Mouse (Mus musculus) intestine, postnatal 0 days (tissue): ENCODE measurements at regions not wholly inside any gene's neighbourhood (a gene's known extent, or its start where the extent isn't known, plus 50 kb on each side); places are given as distances from the start of the nearest gene placed in this dataset.

ENCODE experiments used
- ATAC-seq: fragments of 200-750 bp; cut with Nextera tagmentation; 2 replicates; pipeline ENCODE4 v1.8.0; 2017; ENCODE audit warnings: mild to moderate bottlenecking, moderate TSS enrichment, moderate library complexity
- H3K27ac ChIP-seq: fragments of 300-500 bp; sonication (generic); 2 replicates; pipeline ENCODE4 v1.5.1; 2014; ENCODE audit warnings: mild to moderate bottlenecking, low read depth, low read length, moderate library complexity
- H3K27me3 ChIP-seq: fragments of 300-500 bp; sonication (generic); replicated peaks from 2 replicates; pipeline ENCODE4 v1.6.1; 2014; ENCODE audit warnings: low read length, mixed read lengths; ENCODE audit not compliant: control insufficient read depth, insufficient read depth
- H3K36me3 ChIP-seq: fragments of 300-500 bp; sonication (generic); 2 replicates; pipeline ENCODE4 v1.6.1; 2014; ENCODE audit warnings: mild to moderate bottlenecking, moderate library complexity; ENCODE audit not compliant: control insufficient read depth, insufficient read depth
- H3K4me1 ChIP-seq: fragments of 300-500 bp; sonication (generic); replicated peaks from 2 replicates; pipeline ENCODE4 v1.6.1; 2014; ENCODE audit warnings: antibody characterized with exemption, low read length, mixed read lengths; ENCODE audit not compliant: control insufficient read depth, insufficient read depth
- H3K4me2 ChIP-seq: fragments of 300-500 bp; sonication (generic); replicated peaks from 2 replicates; pipeline ENCODE4 v1.6.1; 2014; ENCODE audit warnings: low read depth, mild to moderate bottlenecking, moderate library complexity
- H3K4me3 ChIP-seq: fragments of 300-500 bp; sonication (generic); 2 replicates; pipeline ENCODE4 v1.5.1; 2014; ENCODE audit warnings: low read depth, low read length
- H3K9ac ChIP-seq: fragments of 300-500 bp; sonication (generic); 2 replicates; pipeline ENCODE4 v1.6.1; 2014; ENCODE audit warnings: mild to moderate bottlenecking, low read depth, low read length
- H3K9me3 ChIP-seq: fragments of 300-500 bp; sonication (generic); 2 replicates; pipeline ENCODE4 v1.6.1; 2016; ENCODE audit warnings: mixed run types; ENCODE audit not compliant: control insufficient read depth
- CTCF ChIP-seq: sonication (generic); IDR thresholded peaks from 2 replicates; pipeline ENCODE4 v1.5.1; 2016; ENCODE audit warnings: low read depth, mild to moderate bottlenecking, control low read depth, antibody characterized with exemption, moderate library complexity
- WGBS: fragments of 180-500 bp; shearing (Covaris S2); extraction: QIAGEN DNeasy Blood & Tissue Kit; methylation state at CpG from one replicate; pipeline ENCODE4 v1.1.7; 2014; 5-methylcytosine and 5-hydroxymethylcytosine counted together

- ATAC-seq, result no peak
- 64% methylated on average over 1 of the region's 1 CpGs for WGBS
- H3K27me3 ChIP-seq, result no peaks in the 10 kb centered on the region
- no peak overlapping the region for H3K4me3 ChIP-seq
- no peaks in the 10 kb centered on the region for H3K9me3 ChIP-seq
- no peaks in the 10 kb centered on the region for H3K36me3 ChIP-seq
- no peak overlapping the region for H3K9ac ChIP-seq
- no peak overlapping the region for H3K27ac ChIP-seq
- H3K4me1 ChIP-seq, result no peaks in the 10 kb centered on the region
- H3K4me2 ChIP-seq, result no peak overlapping the region
- TF ChIP-seq CTCF, result no peak
These were observed 50.0 kb upstream of the Slc22a23 start for GRCm38 (mm10) chr13:34395010-34395409.
